Mouse (Mus musculus) heart, adult 11 months (tissue): Measurements from ENCODE around the gene Gm21103.
"Not testable (repeated sequence)": the region's sequence is repeated elsewhere in the genome, so short reads cannot be mapped to it uniquely, and the experiment has no call there.

Source experiments
- DNase-seq: peaks from one replicate; pipeline ENCODE4 v3.0.0; 2022

The Gm21103 gene

GRCm38 (mm10) chr14:6304743-6305142, at the start of gene Gm21103:
Gm21103 (minus strand) TSS chr14:6304843.
- peak; percentile 36 for DNase-seq

DNA sequence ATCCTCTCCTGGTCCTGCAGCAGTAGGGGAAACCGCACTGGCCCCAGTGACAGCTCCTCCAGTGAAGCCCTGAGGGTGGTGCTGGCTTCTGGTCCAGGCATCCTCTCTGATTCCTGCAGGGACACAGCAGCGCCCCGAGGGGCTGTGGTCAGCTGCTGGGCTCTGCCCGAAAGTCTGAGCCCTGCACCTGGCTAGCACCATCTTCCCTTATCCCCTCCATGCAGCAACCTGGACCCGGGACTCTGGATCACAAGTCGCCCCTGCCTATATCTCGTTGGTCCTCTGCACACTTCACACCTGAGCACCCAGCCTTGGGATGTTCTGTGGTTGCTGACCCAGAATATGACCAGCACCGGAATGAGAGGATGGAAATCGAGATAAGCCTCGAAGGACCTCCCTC, 38.9 kb upstream of the Gm21103 start, which contains the start of gene Gm3618:
TSS of gene Gm3618 (minus strand) at position 101 of the 400 bp plus-strand sequence.
- not testable (repeated sequence) for DNase-seq

DNA sequence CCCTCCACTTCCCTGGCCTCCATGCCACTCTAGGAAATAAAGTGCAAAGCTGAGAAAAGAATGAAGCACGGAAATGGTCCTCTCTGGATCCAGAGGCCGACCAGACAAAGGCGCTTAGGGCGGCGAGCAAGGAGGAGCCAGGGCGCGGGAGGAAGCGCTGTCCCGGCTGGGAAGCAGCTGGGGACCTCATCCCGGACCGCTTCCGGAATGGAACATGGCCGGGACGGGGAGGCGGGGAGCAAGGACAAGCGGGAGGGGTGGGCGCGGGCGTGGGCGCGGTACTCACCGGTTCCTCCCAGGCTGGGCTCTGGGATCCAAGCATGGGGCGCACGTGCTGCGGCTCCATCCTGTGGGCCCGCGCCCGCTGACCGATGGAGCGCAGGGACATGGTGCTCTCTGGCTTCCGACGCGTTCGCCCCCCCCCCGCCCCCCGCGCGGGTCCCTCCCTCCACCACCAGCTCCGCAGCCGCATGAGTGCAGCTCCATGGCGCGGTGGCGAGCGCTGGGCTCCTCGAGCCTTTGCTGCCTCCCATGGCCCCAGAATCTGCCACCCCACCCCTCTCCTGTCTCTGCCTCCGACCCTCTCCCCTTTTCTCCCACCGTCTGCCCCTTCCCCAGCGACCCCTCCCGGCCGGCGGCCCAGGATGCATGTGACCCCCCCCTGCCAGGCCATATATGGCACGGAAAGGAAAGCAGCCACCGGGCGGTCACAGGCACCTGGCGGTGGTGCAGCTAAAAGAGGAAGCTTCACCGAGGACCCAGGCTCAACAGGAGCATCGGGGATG, 17.5 kb downstream of the Gm21103 start, which contains the start of gene Gm3411:
TSS of gene Gm3411 (minus strand) at position 320 of the 785 bp plus-strand sequence.
- DNase-seq, result peak; percentile 98
